In the genomic region with DNA sequence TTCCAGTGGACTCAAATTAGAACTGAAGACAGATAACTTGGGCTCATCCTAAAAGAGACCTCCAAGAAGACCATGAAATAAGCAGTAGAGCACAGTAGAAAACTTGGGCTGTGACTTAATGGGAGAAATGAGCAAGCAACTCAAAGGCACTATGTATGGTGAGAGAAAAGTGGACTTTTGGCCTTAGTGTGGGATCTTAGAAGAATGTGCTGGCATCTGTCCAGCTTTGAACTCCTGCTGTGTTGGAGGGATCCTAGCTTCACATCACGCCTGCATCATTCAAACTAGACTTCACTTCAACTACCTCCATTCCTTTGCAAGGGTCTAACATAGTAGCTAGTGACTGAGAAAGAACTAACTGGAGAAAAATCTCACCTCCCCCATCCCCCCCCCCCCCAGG, we compare ENCODE assay signal across 12 mouse cellular contexts.
DNase-seq lines count a peak whose midpoint lies in the region; ATAC-seq and TF ChIP-seq lines count a peak whose summit lies in the region.
"Had no signal": no experiment of that assay in that cellular context is flagged by ENCODE, and none has a peak within 500 bp of the region (broad histone marks: within the 10 kb centered on the region; RNA-seq: fewer than 3 reads in every experiment).

No protein-coding gene starts in this region.

- WGBS in lung, embryonic 14.5 days = 25% methylated on average over 1 of the region's 1 CpGs
- 71% methylated on average over 1 of the region's 1 CpGs for WGBS in kidney, postnatal 0 days
- WGBS in forebrain, embryonic 15.5 days = 64% methylated on average over 1 of the region's 1 CpGs

- no peak overlapping the region for H3K4me3 ChIP-seq in lung, embryonic 14.5 days (ENCODE audit: low read depth, low read length)
- H3K4me3 ChIP-seq in kidney, postnatal 0 days (replicated peaks; ENCODE audit: low read depth, low read length) = no peak overlapping the region
- H3K4me3 ChIP-seq in myocyte = no peak overlapping the region
- H3K4me3 ChIP-seq in forebrain, embryonic 15.5 days = no peak overlapping the region
- H3K4me3 ChIP-seq: embryonic facial prominence, embryonic 13.5 days; limb, embryonic 13.5 days had no signal

- no peak for TF ChIP-seq POLR2A in myocyte (IDR thresholded peaks at IDR 0.05; ENCODE audit: insufficient read length, low read depth)

- H3K9me3 ChIP-seq in lung, embryonic 14.5 days (ENCODE audit: low read depth, low read length) = no peaks in the 10 kb centered on the region
- H3K9me3 ChIP-seq in kidney, postnatal 0 days (replicated peaks; ENCODE audit: low read length) = no peaks in the 10 kb centered on the region
- H3K9me3 ChIP-seq in forebrain, embryonic 15.5 days = no peaks in the 10 kb centered on the region
- H3K9me3 ChIP-seq: embryonic facial prominence, embryonic 13.5 days; limb, embryonic 13.5 days had no signal

- H3K27ac ChIP-seq in lung, embryonic 14.5 days (ENCODE audit: low read depth) = peak overlapping the region; percentile 69
- no peak overlapping the region for H3K27ac ChIP-seq in kidney, postnatal 0 days
- H3K27ac ChIP-seq in forebrain, embryonic 15.5 days (replicated peaks) = no peak overlapping the region
- H3K27ac ChIP-seq: embryonic facial prominence, embryonic 13.5 days; limb, embryonic 13.5 days had no signal

- H3K79me2 ChIP-seq in myocyte (ENCODE audit: control insufficient read depth, insufficient read depth) = no peaks in the 10 kb centered on the region

- TF ChIP-seq CTCF in lung, embryonic 14.5 days (IDR thresholded peaks at IDR 0.05; ENCODE audit: low read depth) = no peak
- TF ChIP-seq CTCF in kidney, postnatal 0 days (IDR thresholded peaks at IDR 0.05; ENCODE audit: low read depth) = no peak

- DNase-seq in lung, embryonic 14.5 days = peak; percentile 75
- no peak for DNase-seq in lung, postnatal 36 days
- DNase-seq in ZHBTc4 (ENCODE audit: low read depth, low spot score) = peak; percentile 67
- DNase-seq in kidney, postnatal 0 days (ENCODE audit: low spot score) = peak; percentile 21
- DNase-seq in c-Kit-positive CD71-positive TER-119-positive erythroid progenitor cells, embryonic 14.5 days (ENCODE audit: low spot score) = no peak
- DNase-seq: adrenal gland, postnatal 25 days; cerebellum, adult 18-20 months; gastrocnemius, postnatal 10 days had no signal

- H3K4me2 ChIP-seq in lung, embryonic 14.5 days = no peak overlapping the region
- H3K4me2 ChIP-seq in kidney, postnatal 0 days (ENCODE audit: low read length) = no peak overlapping the region
- H3K4me2 ChIP-seq in myocyte (ENCODE audit: low read depth) = peak overlapping the region; percentile 8
- H3K4me2 ChIP-seq in forebrain, embryonic 15.5 days (replicated peaks) = no peak overlapping the region
- H3K4me2 ChIP-seq: embryonic facial prominence, embryonic 13.5 days; limb, embryonic 13.5 days had no signal

- H3ac ChIP-seq in myocyte (ENCODE audit: control insufficient read depth, insufficient read length) = no peak overlapping the region

- ATAC-seq in lung, embryonic 14.5 days (ENCODE audit: insufficient read depth) = peak; percentile 47; the same call in 1 of the 2 replicates
- peak; percentile 66; the same call in 1 of the 2 replicates for ATAC-seq in kidney, postnatal 0 days (replicated peaks; ENCODE audit: low FRiP score, low read depth)
- no peak for ATAC-seq in forebrain, embryonic 15.5 days (replicated peaks)

- H3K4me1 ChIP-seq in lung, embryonic 14.5 days (ENCODE audit: insufficient read depth) = no peaks in the 10 kb centered on the region
- H3K4me1 ChIP-seq in kidney, postnatal 0 days (replicated peaks; ENCODE audit: insufficient read depth, low read length) = no peaks in the 10 kb centered on the region
- no peaks in the 10 kb centered on the region for H3K4me1 ChIP-seq in forebrain, embryonic 15.5 days
- H3K4me1 ChIP-seq: embryonic facial prominence, embryonic 13.5 days; limb, embryonic 13.5 days had no signal

- H3K27me3 ChIP-seq in lung, embryonic 14.5 days (ENCODE audit: insufficient read depth, low read length) = no peaks in the 10 kb centered on the region
- no peaks in the 10 kb centered on the region for H3K27me3 ChIP-seq in kidney, postnatal 0 days (ENCODE audit: insufficient read depth, low read length)
- H3K27me3 ChIP-seq in myocyte (ENCODE audit: control insufficient read depth, insufficient read depth, insufficient read length) = no peaks in the 10 kb centered on the region
- H3K27me3 ChIP-seq in forebrain, embryonic 15.5 days = no peaks in the 10 kb centered on the region
- H3K27me3 ChIP-seq: embryonic facial prominence, embryonic 13.5 days; limb, embryonic 13.5 days had no signal

- no peaks in the 10 kb centered on the region for H3K36me3 ChIP-seq in lung, embryonic 14.5 days (ENCODE audit: insufficient read depth)
- H3K36me3 ChIP-seq in kidney, postnatal 0 days (ENCODE audit: insufficient read depth, low read length) = no peaks in the 10 kb centered on the region
- H3K36me3 ChIP-seq in myocyte (ENCODE audit: control insufficient read depth, insufficient read depth) = no peaks in the 10 kb centered on the region
- H3K36me3 ChIP-seq in forebrain, embryonic 15.5 days = no peaks in the 10 kb centered on the region
- H3K36me3 ChIP-seq: embryonic facial prominence, embryonic 13.5 days; limb, embryonic 13.5 days had no signal

- H3K9ac ChIP-seq in lung, embryonic 14.5 days = no peak overlapping the region
- H3K9ac ChIP-seq in kidney, postnatal 0 days (ENCODE audit: low read depth, low read length) = no peak overlapping the region
- no peak overlapping the region for H3K9ac ChIP-seq in forebrain, embryonic 15.5 days (replicated peaks)
- H3K9ac ChIP-seq: embryonic facial prominence, embryonic 13.5 days; limb, embryonic 13.5 days had no signal

TF ChIP-seq in myocyte, 11 proteins besides CTCF, POLR2A, EP300 and RAD21:
- TF ChIP-seq REST (IDR thresholded peaks at IDR 0.05; ENCODE audit: insufficient read depth, insufficient read length) (no peak), TCF3 (IDR thresholded peaks at IDR 0.05; ENCODE audit: insufficient read length, low read depth) (no peak), TCF12 (IDR thresholded peaks at IDR 0.05; ENCODE audit: insufficient read depth, poor library complexity, severe bottlenecking) (no peak), MYOD1 (IDR thresholded peaks at IDR 0.05; ENCODE audit: control insufficient read depth in 1 of 3, insufficient read length in 2 of 3, low read depth in 2 of 3) (no peak), USF1 (IDR thresholded peaks at IDR 0.05; ENCODE audit: low read depth) (no peak), MYOG (IDR thresholded peaks at IDR 0.05; ENCODE audit: control insufficient read depth in 1 of 3, insufficient read depth in 1 of 3, insufficient read length in 2 of 3, low read depth in 2 of 3) (no peak), SRF (IDR thresholded peaks at IDR 0.05; ENCODE audit: control insufficient read depth, insufficient read length, low read depth) (no peak), MAX (IDR thresholded peaks at IDR 0.05; ENCODE audit: low read depth) (no peak), CEBPB (IDR thresholded peaks at IDR 0.05; ENCODE audit: insufficient read depth, poor library complexity, severe bottlenecking) (no peak), E2F4 (IDR thresholded peaks at IDR 0.05; ENCODE audit: insufficient read depth) (no peak), POLR2AphosphoS2 (IDR thresholded peaks at IDR 0.05; ENCODE audit: insufficient read length, low read depth) (no peak)
TF ChIP-seq in myocyte: peak in this region for 0.

Comparison
In these comparisons a context has a peak if more than half of its experiments do, and no peak if none do; other contexts are left out.
1. DNase-seq: peak in lung, embryonic 14.5 days (single experiment), ZHBTc4 (single experiment) and kidney, postnatal 0 days (single experiment); none in lung, postnatal 36 days (single experiment) and c-Kit-positive CD71-positive TER-119-positive erythroid progenitor cells, embryonic 14.5 days (single experiment).